Mouse (Mus musculus) C2C12 (cell line): Measurements from ENCODE around the gene Adora2a.
"Not testable (repeated sequence)": the region's sequence is repeated elsewhere in the genome, so short reads cannot be mapped to it uniquely, and the experiment has no call there.

ENCODE experiments used
- CEBPB ChIP-seq: IDR thresholded peaks from one replicate; pipeline ENCODE4 v1.6.1; 2011; ENCODE audit warnings: low read depth, mild to moderate bottlenecking, control low read depth, moderate library complexity
- CTCF ChIP-seq: IDR thresholded peaks from one replicate; pipeline ENCODE4 v1.5.1; 2011; ENCODE audit not compliant: control insufficient read depth, insufficient read depth, insufficient read length
- MAX ChIP-seq: IDR thresholded peaks from one replicate; pipeline ENCODE4 v1.6.1; 2011; ENCODE audit warnings: mild to moderate bottlenecking, control low read depth
- MYOD1 ChIP-seq: IDR thresholded peaks from one replicate; pipeline ENCODE4 v1.6.1; 2011; ENCODE audit warnings: low read depth; ENCODE audit not compliant: control insufficient read depth, insufficient read length
- MYOG ChIP-seq: IDR thresholded peaks from one replicate; pipeline ENCODE4 v1.6.1; 2011; ENCODE audit not compliant: control insufficient read depth, insufficient read length; ENCODE audit errors: extremely low read depth
- USF1 ChIP-seq: IDR thresholded peaks from one replicate; pipeline ENCODE4 v1.6.1; 2011; ENCODE audit warnings: low read depth, mild to moderate bottlenecking, control low read depth, moderate library complexity

DNA sequence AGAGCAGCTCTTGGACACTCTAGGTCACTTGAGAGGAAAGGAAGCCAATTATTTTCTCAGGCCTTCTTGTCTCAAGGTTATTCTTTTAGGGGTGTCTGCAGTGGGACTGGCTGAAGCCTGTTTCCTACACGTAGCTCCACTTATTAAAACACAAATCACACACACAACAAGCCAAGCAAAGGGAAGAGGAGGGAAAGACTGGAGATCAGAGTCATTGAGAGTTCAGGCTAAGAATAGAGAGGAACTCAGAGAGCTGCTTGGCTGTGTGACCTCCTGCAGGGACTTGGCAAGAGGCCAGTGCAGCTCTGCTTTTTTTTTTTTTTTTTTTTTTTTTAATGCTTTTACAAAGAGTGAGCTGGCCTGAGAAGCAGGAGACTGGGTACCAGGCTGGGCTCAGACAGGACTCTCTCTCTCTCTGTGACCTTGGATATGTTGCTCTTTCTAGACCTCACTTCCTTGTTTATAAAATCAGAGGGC, 47.6 kb downstream of the Adora2a start:
- TF ChIP-seq MAX, CTCF, USF1, MYOD1, CEBPB, MYOG: not testable (repeated sequence)
